Mouse (Mus musculus): Measurements from ENCODE around the gene Atxn7l3. TPM values are rescaled to one million over a fixed set of nuclear protein-coding genes. Genes with fewer than 3 reads are reported as not detected.

Gene Atxn7l3
- polyA plus RNA-seq, 1 experiment from 2014 or later = 15.2 TPM

DNA sequence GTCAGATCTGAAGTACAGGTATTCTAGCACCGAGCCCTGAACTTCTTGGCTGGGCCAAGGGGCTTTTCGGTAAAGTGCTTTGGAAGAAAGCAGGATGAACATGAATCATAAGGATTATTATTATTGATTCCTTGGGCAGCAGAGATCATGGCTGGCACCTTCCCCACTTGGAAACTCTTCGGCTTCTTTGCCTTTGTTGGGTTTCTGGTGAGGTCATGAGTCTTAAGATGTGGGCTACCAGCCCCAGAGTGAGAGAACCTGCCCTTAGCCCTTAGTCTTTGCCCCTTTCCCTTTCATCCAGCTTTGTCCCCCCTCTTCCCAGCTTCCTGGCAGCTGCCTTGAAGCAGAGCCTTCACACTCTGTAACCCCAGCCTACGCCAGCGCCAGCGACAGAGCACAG is 25.5 kb upstream of the Atxn7l3 start:
- Histone ChIP-seq H3K27ac (ENCODE audit: low read depth, low read length) (no peak overlapping the region), H3K36me3 (ENCODE audit: control insufficient read depth, insufficient read depth, low read length) (no peaks in the 10 kb centered on the region), H3K4me1 (ENCODE audit: control insufficient read depth, insufficient read depth, low read length) (peaks cover 6% of the 10 kb centered on the region), H3K4me2 (no peak overlapping the region), H3K4me3 (ENCODE audit: low read depth, low read length) (no peak overlapping the region), H3K9ac (ENCODE audit: low read length) (no peak overlapping the region), H3K27me3 (ENCODE audit: control insufficient read depth, insufficient read depth, low read length) (no peaks in the 10 kb centered on the region), H3K9me3 (ENCODE audit: control insufficient read depth, low read length) (no peaks in the 10 kb centered on the region)
- ATAC-seq (ENCODE audit: low FRiP score) (no peak), DNase-seq (ENCODE audit: low spot score, missing footprints) (no peak)
- 74% methylated on average over 6 of the region's 6 CpGs for WGBS

DNA sequence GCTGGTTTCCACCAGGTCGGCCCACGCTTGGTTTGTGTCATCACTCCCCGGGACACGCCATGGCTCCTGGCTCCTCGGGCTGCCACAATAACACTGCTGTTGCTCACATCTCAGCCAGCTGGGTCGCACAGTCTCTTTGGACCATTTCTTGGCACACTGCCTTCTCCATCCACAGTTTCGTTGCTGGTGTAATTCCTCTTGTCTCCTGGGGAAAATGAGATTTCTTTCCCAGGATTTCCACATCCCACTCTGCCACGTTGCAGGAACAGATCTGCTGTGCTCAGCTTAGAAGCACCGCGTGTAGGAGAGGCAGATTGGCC is 24.2 kb upstream of the Atxn7l3 start:
- H3K27ac ChIP-seq (ENCODE audit: low read depth, low read length) = peak overlapping the region; percentile 63; the same call in 1 of the 2 replicates
- H3K36me3 ChIP-seq (ENCODE audit: control insufficient read depth, insufficient read depth, low read length) = no peaks in the 10 kb centered on the region
- ATAC-seq (ENCODE audit: low FRiP score) (no peak), DNase-seq (ENCODE audit: low spot score, missing footprints) (no peak)
- H3K9me3 ChIP-seq (ENCODE audit: control insufficient read depth, low read length) = no peaks in the 10 kb centered on the region
- peak overlapping the region; percentile 98 for H3K4me3 ChIP-seq (ENCODE audit: low read depth, low read length)
- 23% methylated on average over 10 of the region's 10 CpGs for WGBS
- H3K4me2 ChIP-seq = peak overlapping the region; percentile 86
- no peaks in the 10 kb centered on the region for H3K27me3 ChIP-seq (ENCODE audit: control insufficient read depth, insufficient read depth, low read length)
- H3K9ac ChIP-seq (ENCODE audit: low read length) = peak overlapping the region; percentile 100
- peaks cover 10% of the 10 kb centered on the region for H3K4me1 ChIP-seq (ENCODE audit: control insufficient read depth, insufficient read depth, low read length)

DNA sequence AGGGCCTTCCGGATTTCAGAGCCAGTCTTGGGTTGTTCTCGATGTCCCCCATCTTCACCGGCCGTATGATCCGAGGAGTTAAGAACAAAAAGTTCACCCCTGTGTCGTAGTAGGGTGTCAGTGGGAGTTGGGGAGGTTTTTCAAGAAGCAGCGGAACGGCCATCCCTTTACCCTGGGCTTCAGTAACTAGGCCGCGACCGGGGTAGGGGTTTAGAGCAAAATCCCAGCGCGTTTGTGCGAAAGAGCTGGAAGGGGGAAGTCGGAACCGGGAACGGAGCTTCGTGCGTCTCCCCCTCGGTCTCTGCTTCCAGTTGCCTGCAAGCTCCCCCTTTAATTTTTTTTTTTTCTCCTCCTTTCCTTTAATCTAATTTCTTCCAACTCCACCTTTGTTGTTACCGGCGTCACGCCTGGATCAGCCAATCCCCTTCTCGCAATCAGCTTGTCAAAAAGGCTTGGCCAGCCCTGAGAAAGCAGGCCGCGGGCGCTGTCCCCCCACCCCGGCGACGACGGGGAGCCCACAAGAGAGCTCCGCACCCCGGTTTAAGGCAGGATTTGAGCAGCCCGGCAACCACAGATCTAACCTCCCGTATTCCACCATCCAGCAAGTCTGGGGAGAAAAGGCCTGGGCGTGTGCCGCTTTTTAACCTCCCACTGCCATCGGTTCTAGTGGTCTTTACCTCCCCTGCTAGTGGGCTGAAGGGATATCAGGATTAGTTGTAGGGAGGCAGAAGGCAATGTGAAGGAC is 23.7 kb upstream of the Atxn7l3 start:
- Histone ChIP-seq H3K4me2 (peak overlapping the region; percentile 86), H3K4me1 (ENCODE audit: control insufficient read depth, insufficient read depth, low read length) (peaks cover 16% of the 10 kb centered on the region), H3K9ac (ENCODE audit: low read length) (peak overlapping the region; percentile 100), H3K4me3 (ENCODE audit: low read depth, low read length) (peak overlapping the region; percentile 98), H3K27me3 (ENCODE audit: control insufficient read depth, insufficient read depth, low read length) (no peaks in the 10 kb centered on the region), H3K9me3 (ENCODE audit: control insufficient read depth, low read length) (no peaks in the 10 kb centered on the region), H3K36me3 (ENCODE audit: control insufficient read depth, insufficient read depth, low read length) (no peaks in the 10 kb centered on the region), H3K27ac (ENCODE audit: low read depth, low read length) (peak overlapping the region; percentile 97)
- ATAC-seq (ENCODE audit: low FRiP score) (no peak), DNase-seq (ENCODE audit: low spot score, missing footprints) (peak; percentile 97)
- WGBS = under 1% methylated on average over 38 of the region's 38 CpGs

DNA sequence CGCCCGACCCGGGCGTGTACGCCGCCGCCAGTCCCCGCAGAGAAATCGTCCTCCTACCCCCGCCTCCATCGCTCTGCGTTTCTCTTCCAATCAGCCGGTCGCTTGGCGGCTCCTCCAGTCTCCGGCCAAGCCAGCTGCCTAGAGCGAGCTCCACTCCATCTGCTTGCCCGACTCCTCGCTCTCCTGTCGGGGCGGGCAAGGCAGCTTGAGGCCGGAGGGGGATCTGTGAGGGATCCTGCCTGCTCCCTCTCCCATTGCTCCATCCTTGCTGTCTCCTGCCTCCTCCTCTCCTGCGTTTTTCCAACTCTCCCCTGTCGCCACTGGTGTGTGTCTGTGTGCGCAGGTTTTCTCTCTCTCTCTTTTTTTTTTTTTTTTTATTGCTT is 23.0 kb upstream of the Atxn7l3 start, which contains the start of gene Ubtf:
Ubtf (minus strand) TSS at position 333 of the 383 bp plus-strand sequence.
- no peaks in the 10 kb centered on the region for H3K27me3 ChIP-seq (ENCODE audit: control insufficient read depth, insufficient read depth, low read length)
- DNase-seq (ENCODE audit: low spot score, missing footprints) (peak; percentile 96), ATAC-seq (ENCODE audit: low FRiP score) (peak; percentile 26)
- peak within 1 kb of the TSS; percentile 86 for H3K4me2 ChIP-seq
- peak within 1 kb of the TSS; percentile 98 for H3K4me3 ChIP-seq (ENCODE audit: low read depth, low read length)
- peak within 1 kb of the TSS; percentile 100 for H3K9ac ChIP-seq (ENCODE audit: low read length)
- WGBS = under 1% methylated on average over 25 of the region's 25 CpGs
- 0 out of 2 replicates have a peak, but pooled peaks cover under 1% of the 10 kb centered on the region for H3K36me3 ChIP-seq (ENCODE audit: control insufficient read depth, insufficient read depth, low read length)
- peaks cover 16% of the 10 kb centered on the region for H3K4me1 ChIP-seq (ENCODE audit: control insufficient read depth, insufficient read depth, low read length)
- H3K9me3 ChIP-seq (ENCODE audit: control insufficient read depth, low read length) = no peaks in the 10 kb centered on the region
- peak within 1 kb of the TSS; percentile 97 for H3K27ac ChIP-seq (ENCODE audit: low read depth, low read length)

DNA sequence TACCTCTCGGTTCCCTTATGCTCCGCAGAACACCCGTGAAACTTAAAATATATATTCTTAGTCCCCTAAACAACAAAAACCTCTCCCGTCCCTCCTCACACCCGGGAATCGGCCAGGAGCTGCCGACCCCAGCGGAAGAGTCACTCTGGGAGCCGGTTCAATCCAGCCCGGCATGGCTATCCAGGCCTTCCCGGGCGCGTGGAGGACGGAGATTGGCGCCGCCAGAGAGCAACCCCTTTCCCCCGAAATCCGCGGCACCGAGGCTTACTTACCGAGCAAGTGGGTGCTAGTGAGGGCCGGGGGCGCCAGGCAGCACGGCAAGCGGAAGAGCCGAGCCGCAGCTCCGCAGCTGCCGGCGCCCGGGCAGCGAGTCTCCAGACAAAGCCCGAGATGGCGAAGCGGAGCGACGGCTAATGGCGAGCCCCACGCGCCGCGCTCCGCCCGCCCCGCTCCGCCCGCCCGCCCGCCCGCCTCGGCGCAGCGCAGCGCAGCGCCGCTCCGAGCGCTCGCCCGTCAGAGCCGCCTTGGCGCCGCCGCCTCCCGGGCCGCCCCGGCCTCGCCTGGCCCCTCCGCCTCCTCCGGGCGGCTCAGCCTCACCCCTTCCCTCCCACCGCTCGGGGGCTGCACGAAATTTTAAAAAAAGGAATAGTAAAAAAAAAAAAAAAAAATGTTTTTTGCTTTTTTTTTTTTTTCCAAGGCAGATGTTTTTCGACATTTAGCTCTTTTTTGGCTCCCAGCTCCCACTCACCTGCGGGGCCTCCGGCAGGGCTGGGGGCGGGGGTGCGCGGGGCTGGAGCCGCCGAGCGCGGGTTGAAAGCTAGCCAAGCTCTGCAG is 22.4 kb upstream of the Atxn7l3 start:
- no peaks in the 10 kb centered on the region for H3K27me3 ChIP-seq (ENCODE audit: control insufficient read depth, insufficient read depth, low read length)
- peak overlapping the region; percentile 100 for H3K9ac ChIP-seq (ENCODE audit: low read length)
- H3K4me3 ChIP-seq (ENCODE audit: low read depth, low read length) = peak overlapping the region; percentile 98
- ATAC-seq (ENCODE audit: low FRiP score) = no peak
- H3K36me3 ChIP-seq (ENCODE audit: control insufficient read depth, insufficient read depth, low read length) = peaks cover 6% of the 10 kb centered on the region; the same call in 1 of the 2 replicates
- H3K4me1 ChIP-seq (ENCODE audit: control insufficient read depth, insufficient read depth, low read length) = peaks cover 16% of the 10 kb centered on the region
- DNase-seq (ENCODE audit: low spot score, missing footprints) = no peak
- peak overlapping the region; percentile 97 for H3K27ac ChIP-seq (ENCODE audit: low read depth, low read length)
- H3K9me3 ChIP-seq (ENCODE audit: control insufficient read depth, low read length) = no peaks in the 10 kb centered on the region
- H3K4me2 ChIP-seq = peak overlapping the region; percentile 86
- WGBS = 0% methylated on average over 70 of the region's 84 CpGs

DNA sequence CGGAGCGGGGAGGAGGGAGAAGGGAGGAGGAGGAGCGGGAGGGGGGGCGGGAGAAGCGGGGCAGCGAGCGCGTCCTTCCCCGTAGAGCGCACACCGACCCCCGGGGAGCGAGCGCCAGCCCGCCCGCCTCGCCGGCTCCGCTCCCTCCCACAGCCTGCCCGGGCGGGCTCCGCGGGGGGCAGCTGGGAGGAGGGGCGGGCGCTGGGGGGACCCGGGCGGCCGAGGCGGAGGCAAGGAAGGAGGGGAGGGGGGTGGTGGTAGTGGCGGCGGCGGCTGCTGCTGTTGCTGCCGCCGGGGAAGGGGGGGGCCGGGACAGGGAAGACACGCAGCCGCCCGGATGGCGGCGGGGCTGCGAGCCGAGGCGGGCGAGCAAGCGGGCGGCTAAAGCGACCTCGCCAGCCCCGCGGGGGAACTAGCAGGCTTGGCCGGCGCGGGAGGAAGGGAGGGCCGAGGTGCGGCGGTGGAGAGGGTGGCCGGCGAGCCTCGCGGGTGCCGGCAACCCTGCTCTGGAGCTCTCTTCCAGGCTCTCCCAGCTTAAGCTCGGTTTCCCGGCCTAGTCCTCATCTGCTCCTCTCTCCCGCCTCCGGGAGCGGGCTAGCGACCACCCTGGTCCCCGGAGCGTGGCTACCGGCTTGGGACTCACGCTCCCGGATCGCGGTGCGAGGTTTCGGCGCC is 21.6 kb upstream of the Atxn7l3 start:
- H3K4me2 ChIP-seq = peak overlapping the region; percentile 86
- H3K27me3 ChIP-seq (ENCODE audit: control insufficient read depth, insufficient read depth, low read length) = no peaks in the 10 kb centered on the region
- peak overlapping the region; percentile 100 for H3K9ac ChIP-seq (ENCODE audit: low read length)
- no peaks in the 10 kb centered on the region for H3K9me3 ChIP-seq (ENCODE audit: control insufficient read depth, low read length)
- H3K4me3 ChIP-seq (ENCODE audit: low read depth, low read length) = peak overlapping the region; percentile 98
- WGBS = 1% methylated on average over 47 of the region's 77 CpGs
- H3K27ac ChIP-seq (ENCODE audit: low read depth, low read length) = peak overlapping the region; percentile 97
- H3K36me3 ChIP-seq (ENCODE audit: control insufficient read depth, insufficient read depth, low read length) = peaks cover 10% of the 10 kb centered on the region; the same call in 1 of the 2 replicates
- peak; percentile 55 for ATAC-seq (ENCODE audit: low FRiP score)
- peak; percentile 98 for DNase-seq (ENCODE audit: low spot score, missing footprints)
- H3K4me1 ChIP-seq (ENCODE audit: control insufficient read depth, insufficient read depth, low read length) = peaks cover 16% of the 10 kb centered on the region

DNA sequence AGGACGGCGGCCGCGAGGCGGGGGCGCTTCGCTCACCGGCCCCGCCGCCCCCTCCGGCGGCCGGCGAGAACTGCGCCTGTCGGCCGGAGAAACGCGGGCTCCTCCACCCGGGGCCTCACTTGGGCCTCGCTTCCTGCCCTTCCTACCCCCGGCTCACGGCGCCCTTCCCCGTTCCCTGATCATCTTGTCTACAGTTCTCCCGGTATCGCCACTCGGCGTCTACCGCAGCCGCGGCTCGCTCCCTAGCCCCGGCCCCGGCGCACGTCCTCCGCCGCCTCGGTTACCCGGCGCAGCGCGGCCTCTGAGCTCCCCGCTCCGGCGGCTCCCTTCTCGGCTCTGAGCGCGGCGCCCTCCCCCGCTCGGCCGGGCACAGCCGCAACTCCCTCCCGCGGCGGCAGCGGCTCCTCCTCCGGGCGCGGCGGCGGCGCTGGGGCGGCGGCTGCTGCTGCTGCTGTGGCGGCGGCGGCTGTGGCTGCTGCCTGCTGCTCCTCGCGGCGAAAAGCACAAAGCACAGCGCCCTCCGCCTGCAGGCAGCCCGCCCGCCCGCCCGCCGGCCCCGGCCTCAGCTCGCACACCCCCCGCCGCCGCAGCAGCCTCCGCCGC is 21.0 kb upstream of the Atxn7l3 start:
- no peaks in the 10 kb centered on the region for H3K27me3 ChIP-seq (ENCODE audit: control insufficient read depth, insufficient read depth, low read length)
- peak overlapping the region; percentile 98 for H3K4me3 ChIP-seq (ENCODE audit: low read depth, low read length)
- peak overlapping the region; percentile 86 for H3K4me2 ChIP-seq
- H3K27ac ChIP-seq (ENCODE audit: low read depth, low read length) = peak overlapping the region; percentile 97
- ATAC-seq (ENCODE audit: low FRiP score) (peak; percentile 14), DNase-seq (ENCODE audit: low spot score, missing footprints) (peak; percentile 97)
- no peaks in the 10 kb centered on the region for H3K9me3 ChIP-seq (ENCODE audit: control insufficient read depth, low read length)
- peaks cover 10% of the 10 kb centered on the region; the same call in 1 of the 2 replicates for H3K36me3 ChIP-seq (ENCODE audit: control insufficient read depth, insufficient read depth, low read length)
- H3K4me1 ChIP-seq (ENCODE audit: control insufficient read depth, insufficient read depth, low read length) = peaks cover 16% of the 10 kb centered on the region
- peak overlapping the region; percentile 100 for H3K9ac ChIP-seq (ENCODE audit: low read length)
- under 1% methylated on average over 77 of the region's 87 CpGs for WGBS

DNA sequence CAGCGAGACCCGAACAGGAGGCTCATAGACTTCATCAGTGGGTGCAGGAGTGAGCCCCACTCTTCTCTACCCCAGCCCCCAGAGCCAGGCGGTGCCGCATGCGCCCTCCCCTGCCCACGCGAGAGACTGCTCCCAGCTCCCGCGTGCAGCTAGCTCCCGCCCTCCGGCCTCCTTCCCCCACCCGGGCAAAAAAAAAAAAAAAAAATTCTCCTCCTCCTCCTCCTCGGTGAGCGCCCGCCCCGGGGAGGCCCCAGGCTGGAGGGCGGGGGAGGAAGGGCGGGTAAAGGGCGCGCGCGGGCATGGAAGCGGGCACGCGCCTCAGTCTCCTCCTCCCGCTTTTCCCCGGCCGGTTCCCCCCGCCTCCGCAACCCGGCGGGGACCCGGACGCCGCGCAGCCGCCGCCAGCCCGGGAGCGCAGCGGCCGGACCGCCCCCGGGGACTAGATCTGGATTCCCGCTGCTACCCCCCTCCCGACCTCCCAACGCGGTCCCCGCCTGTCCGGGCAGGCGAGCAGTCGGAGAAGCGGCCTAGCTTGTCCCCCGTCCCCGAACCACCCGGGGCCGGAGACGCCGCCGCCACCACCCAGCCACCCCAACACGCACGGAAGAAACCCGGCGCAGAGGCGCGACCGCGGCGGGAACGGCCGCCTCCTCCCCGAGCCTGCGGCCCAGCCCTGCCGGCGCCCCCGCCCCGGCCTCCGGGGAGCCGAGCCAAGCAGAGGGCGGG is 20.3 kb upstream of the Atxn7l3 start:
- H3K4me1 ChIP-seq (ENCODE audit: control insufficient read depth, insufficient read depth, low read length) = peaks cover 16% of the 10 kb centered on the region
- peaks cover 10% of the 10 kb centered on the region; the same call in 1 of the 2 replicates for H3K36me3 ChIP-seq (ENCODE audit: control insufficient read depth, insufficient read depth, low read length)
- H3K9ac ChIP-seq (ENCODE audit: low read length) = peak overlapping the region; percentile 100
- H3K4me2 ChIP-seq = peak overlapping the region; percentile 86
- peak overlapping the region; percentile 98 for H3K4me3 ChIP-seq (ENCODE audit: low read depth, low read length)
- no peaks in the 10 kb centered on the region for H3K27me3 ChIP-seq (ENCODE audit: control insufficient read depth, insufficient read depth, low read length)
- no peaks in the 10 kb centered on the region for H3K9me3 ChIP-seq (ENCODE audit: control insufficient read depth, low read length)
- peak; percentile 36 for ATAC-seq (ENCODE audit: low FRiP score)
- WGBS = under 1% methylated on average over 65 of the region's 80 CpGs
- peak; percentile 98 for DNase-seq (ENCODE audit: low spot score, missing footprints)
- H3K27ac ChIP-seq (ENCODE audit: low read depth, low read length) = peak overlapping the region; percentile 97
